Mouse (Mus musculus): Measurements from ENCODE around the gene Kcna10.

- TF ChIP-seq EP300 (IDR thresholded peaks at IDR 0.05; ENCODE audit: insufficient read depth, low read depth, low read length): no peak
- TF ChIP-seq CTCF (IDR thresholded peaks at IDR 0.05): no peak
- no peak for TF ChIP-seq POLR2A (IDR thresholded peaks at IDR 0.05; ENCODE audit: insufficient read depth, low read depth, low read length)
Observed at GRCm38 (mm10) chr3:107169552-107169951, 13.3 kb upstream of the Kcna10 start.

Measured in heart, adult 2 months (tissue).